Mouse (Mus musculus): ENCODE measurements around the gene Arsb.
"Not testable (repeated sequence)": the region's sequence is repeated elsewhere in the genome, so short reads cannot be mapped to it uniquely, and the experiment has no call there.

The Arsb gene

GRCm38 (mm10) chr13:93984521-93984920 is 213.1 kb downstream of the Arsb start:
- DNase-seq (ENCODE audit: low read depth), result no peak

GRCm38 (mm10) chr13:93985181-93985580 is 213.8 kb downstream of the Arsb start:
- no peak for DNase-seq (ENCODE audit: low read depth)

GRCm38 (mm10) chr13:93985750-93986149 is 214.3 kb downstream of the Arsb start:
- DNase-seq (ENCODE audit: low read depth), result not testable (repeated sequence)

- DNase-seq (ENCODE audit: low read depth), result no peak
These were observed 216.2 kb downstream of the Arsb start for GRCm38 (mm10) chr13:93987611-93988010.

GRCm38 (mm10) chr13:93989208-93989607 is 217.8 kb downstream of the Arsb start:
- DNase-seq (ENCODE audit: low read depth), result no peak

- no peak for DNase-seq (ENCODE audit: low read depth)
These were observed 218.5 kb downstream of the Arsb start for GRCm38 (mm10) chr13:93989736-93990611.

- DNase-seq (ENCODE audit: low read depth), result no peak
These were observed 219.4 kb downstream of the Arsb start for GRCm38 (mm10) chr13:93990841-93991240.

- DNase-seq (ENCODE audit: low read depth), result no peak
These were observed 221.0 kb downstream of the Arsb start for GRCm38 (mm10) chr13:93992342-93992882.
